Mouse (Mus musculus) embryo, embryonic 11 days (tissue): ENCODE measurements around the gene Ptpn13.

Source experiments
- DNase-seq: peaks from one replicate; pipeline ENCODE4 v3.0.0-alpha.2; 2015

The Ptpn13 gene

DNA sequence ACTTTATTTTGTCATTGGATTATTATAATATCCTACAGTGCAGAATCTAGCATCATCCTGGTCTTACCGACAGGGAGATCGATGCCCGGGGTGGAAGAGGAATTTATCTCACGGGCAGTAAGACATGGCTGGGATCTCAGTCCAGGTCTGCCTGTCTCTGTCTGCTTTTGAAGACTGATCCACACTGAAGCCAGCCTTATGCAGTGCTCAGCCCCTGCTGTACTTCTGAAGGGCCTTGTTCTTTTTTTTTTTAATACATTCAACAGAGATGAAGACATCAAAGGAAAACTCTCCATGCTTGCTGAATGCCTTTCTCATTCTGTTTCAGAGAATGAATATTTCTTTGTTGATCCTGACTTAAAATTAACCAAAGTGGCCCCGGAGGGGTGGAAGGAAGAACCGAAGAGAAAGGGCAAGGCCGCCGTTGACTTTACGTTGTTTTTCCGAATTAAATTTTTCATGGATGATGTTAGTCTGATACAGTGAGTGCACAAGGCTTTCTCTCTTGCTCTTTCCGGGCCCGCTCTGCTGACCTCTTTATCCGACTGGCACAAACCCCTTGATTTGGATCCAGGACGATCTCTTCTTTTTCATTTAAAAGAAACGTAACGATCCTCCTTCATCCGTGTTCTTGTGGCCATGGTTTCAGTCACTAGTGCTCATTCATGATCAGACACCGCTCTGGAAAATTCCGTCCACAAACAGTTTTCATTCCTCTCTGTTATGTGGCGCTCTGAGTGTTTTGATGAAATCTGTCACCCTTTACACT, 101.9 kb downstream of the Ptpn13 start:
- no peak for DNase-seq

DNA sequence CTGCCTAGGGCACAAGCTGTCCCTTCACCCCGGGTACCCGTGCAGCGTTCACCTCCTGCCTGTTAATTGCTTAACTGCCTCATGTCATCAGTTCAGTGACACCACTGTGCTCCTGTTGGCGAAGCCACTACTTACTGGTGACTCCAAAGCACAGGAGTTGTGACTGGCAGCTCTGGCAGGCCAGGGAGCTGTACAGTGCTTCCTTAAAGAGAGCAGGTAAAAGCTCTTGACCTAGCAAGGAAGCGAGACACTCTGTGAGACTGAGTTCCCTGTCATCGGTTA, 102.4 kb downstream of the Ptpn13 start:
- no peak for DNase-seq

DNA sequence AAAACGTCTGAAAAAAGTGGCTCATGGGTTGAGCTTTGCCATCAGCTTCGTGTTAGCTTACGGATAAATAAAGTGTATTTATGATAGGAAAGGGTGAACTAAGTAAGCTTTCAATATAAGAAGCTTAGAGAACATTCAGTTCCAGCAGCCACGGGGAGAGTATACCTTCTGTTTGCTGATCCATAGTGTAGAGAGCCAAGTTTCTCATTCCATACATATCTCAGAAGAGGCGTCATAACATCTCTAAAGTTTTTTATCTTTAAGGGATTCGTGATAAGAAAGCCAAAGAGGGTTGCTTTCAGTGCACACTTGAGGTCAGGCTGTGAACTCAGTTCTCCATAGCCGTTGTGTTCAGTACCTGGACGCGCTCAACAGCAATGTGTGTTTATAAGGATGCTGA, 105.2 kb downstream of the Ptpn13 start:
- DNase-seq: no peak

DNA sequence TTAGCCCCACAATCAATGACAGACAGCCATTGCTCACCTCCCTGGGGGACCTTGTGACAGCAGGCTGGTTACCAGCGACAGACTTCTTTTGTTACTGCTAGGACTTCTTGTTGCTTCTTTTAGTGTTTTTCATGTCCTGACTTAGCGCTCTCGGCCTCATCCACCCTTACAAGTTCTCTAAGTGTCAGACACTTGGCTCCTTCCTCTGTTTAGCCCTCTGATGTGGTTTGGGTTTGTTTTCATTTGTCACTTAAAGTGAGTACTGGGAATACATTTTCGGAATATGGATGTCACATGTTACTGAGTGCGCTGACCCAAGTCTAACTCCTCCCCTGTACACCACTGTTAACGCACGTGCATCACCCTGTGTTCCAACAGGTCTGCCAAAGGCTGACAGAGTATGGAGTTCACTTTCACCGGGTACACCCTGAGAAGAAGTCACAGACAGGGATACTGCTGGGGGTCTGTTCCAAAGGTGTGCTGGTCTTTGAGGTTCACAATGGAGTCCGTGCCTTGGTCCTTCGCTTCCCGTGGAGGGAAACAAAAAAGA, 107.9 kb downstream of the Ptpn13 start:
- no peak for DNase-seq

DNA sequence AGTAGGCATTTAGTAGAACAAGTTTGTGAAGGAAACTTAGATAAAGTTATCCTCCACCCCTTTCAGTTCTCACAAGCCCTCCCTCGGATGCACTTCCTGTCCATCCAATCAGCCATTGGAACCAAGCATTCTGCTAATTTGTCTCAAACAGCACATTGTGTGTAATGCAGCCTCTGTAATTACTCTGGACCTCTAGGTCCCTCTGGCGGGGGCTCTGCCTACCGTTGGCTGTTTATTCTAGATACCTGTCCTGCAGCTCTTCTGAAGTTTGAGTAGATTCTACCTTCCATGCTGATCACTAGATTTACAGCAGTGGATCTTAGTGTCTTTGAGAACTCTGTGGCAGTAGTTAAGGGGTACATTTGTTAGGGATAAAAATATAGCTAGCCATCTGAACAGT, 109.5 kb downstream of the Ptpn13 start:
- no peak for DNase-seq

DNA sequence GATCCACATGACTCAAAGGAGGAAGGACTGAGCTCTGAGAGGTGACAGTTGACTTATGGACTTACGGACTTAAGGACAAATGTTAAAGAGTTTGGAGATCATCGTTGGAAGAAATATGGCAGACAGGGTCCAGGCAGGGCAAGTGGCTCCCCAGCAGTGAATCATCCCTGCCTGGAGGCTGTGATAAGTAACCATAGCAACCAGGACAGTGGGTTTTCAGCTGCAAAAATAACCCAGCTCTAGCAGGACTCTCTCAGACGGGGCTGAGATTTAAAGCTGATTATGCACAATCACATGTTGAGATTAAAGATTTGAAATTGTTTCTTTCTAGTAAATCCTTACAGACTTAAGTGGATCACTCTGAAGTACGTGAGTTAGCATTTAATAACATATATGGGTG, 112.4 kb downstream of the Ptpn13 start:
- DNase-seq: peak; percentile 19

DNA sequence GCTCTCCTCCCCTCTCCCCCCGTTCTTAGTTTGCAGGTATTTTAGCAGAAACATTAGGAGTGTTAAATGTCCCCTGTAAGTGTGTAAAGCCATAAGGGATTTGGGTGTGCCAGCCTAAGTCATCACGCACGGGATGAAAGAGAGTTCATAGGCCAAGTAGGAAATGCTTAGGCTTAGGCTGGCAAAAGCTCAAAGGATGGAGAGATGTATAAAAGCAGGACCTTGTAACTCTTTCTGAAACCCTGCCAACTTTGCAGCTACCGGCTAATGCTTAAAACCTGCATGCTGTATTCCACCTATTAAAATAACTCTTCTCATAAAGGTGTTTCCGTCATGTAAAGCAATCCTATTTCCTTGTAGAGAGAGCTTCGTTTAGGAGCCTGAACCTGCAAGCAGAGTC, 115.6 kb downstream of the Ptpn13 start:
- no peak for DNase-seq

DNA sequence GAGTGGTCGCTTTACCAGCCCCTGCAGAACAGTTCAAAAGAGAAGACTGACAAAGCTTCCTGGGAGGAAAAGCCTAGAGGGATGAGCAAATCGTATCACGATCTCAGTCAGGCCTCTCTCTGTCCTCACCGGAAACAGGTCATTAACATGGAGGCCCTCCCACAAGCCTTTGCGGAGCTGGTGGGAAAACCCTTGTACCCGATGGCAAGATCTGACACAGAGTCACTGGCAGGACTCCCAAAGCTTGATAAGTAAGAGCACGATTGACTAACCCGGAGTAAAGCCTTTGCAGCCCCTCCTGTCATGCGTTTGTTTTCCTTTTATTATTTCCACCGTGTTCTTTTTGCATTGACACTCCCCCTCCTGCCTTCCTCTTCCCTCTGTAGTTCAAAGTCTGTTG, 116.1 kb downstream of the Ptpn13 start:
- DNase-seq: no peak

DNA sequence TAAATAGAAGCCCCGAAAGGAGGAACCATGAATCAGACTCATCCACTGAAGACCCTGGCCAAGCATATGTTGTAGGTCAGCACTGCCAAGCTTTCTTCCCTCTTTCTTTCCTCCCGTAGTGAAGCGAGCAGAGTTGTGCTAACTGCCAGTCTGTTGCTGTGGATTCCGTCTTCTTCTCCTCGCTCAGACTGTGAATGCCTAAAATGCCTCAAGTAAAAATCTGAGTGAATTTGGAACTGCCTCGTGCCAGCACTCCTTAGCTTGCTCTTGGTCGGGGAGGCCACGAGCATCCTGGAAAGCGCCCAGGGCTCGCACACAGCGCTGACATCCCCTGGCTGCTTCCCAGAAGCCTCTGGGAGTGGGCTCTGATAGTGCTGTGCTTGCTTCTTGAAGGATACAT, 116.5 kb downstream of the Ptpn13 start:
- no peak for DNase-seq

DNA sequence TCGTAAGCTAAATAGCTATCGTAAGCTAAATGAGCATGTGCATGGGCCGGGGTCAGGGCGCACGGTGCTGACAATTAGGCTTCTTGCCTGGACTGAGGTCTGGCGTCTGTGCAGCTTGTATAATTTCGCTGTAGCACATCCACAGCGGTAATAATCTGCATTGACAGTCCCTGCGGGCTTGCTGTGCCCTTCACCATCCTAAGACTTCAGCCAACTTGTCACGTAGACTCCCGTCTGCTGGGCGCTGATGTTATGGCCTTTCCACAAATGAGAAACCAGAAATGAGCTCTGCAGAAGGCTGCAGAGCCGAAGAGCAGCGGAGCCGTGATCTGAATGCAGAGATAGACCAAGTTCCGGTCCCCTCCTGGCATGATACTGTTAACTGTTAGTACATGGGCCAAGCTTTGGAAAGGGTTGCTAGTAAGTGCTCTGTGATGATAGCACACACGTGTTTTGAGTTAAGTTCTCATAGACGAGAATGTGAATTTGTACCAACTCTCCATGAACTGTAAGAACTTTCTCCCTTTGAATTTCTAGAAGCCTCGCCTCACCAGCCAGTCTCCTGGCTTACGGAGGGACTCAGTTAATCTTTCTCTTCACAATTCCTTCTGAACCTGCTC, 120.5 kb downstream of the Ptpn13 start:
- DNase-seq: no peak

DNA sequence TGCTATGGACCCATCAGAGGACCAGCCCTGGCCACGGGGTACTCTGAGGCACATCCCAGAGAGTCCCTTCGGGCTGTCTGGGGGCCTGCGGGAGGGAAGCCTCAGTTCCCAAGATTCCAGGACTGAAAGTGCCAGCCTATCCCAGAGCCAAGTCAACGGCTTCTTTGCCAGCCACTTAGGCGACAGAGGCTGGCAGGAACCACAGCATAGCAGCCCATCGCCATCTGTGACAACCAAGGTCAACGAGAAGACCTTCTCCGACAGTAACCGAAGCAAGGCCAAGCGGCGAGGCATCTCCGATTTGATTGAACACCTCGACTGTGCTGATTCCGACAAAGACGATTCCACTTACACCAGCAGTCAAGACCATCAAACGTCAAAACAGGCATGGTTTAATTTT, 129.8 kb downstream of the Ptpn13 start:
- DNase-seq: no peak

DNA sequence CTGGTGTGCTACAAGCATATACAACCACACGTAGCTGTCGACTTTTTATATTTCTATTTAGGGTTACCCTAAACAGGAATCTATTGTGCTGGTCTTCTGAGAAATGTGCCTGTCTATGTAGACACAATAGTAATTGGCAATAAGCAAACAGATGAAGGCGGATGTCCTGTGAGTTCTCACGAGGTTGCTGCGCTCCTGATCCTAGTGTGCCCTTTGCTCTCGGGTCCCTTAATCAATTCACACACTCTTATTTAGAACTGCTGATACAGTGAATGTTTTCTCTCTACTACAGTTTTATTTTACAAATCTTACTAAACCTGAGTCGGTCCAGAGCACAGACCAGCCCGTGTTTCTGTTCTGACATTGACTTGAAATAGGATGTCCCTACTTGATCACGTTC, 135.6 kb downstream of the Ptpn13 start:
- no peak for DNase-seq

DNA sequence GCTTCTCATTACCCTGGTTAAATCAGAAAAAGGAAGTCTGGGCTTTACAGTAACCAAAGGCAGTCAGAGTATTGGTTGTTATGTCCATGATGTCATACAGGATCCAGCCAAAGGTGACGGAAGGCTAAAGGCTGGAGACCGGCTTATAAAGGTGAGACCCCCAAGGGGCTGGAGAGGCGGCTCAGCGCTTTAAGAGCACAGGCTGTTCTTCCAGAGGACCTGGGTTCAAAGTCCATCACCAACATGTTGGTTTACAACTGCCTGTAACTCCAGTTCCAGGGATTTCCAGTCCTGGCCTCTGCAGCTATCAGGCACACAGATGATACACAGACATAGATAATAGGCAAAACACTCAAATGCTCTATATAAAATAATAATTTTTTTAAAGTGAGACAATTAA, 143.0 kb downstream of the Ptpn13 start:
- DNase-seq: no peak

DNA sequence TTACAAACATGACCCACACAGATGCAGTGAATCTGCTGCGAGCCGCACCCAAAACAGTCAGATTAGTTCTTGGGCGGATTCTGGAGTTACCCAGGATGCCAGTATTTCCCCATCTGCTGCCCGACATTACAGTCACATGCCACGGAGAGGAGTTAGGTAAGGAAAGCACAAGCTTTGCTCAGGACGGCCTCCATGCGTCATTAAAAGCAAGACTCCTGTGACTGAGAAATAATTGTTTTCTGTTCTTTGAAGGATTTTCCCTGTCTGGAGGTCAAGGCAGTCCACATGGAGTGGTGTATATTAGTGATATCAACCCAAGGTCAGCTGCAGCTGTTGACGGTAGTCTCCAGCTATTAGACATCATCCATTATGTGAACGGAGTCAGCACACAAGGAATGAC, 144.5 kb downstream of the Ptpn13 start:
- DNase-seq: no peak

DNA sequence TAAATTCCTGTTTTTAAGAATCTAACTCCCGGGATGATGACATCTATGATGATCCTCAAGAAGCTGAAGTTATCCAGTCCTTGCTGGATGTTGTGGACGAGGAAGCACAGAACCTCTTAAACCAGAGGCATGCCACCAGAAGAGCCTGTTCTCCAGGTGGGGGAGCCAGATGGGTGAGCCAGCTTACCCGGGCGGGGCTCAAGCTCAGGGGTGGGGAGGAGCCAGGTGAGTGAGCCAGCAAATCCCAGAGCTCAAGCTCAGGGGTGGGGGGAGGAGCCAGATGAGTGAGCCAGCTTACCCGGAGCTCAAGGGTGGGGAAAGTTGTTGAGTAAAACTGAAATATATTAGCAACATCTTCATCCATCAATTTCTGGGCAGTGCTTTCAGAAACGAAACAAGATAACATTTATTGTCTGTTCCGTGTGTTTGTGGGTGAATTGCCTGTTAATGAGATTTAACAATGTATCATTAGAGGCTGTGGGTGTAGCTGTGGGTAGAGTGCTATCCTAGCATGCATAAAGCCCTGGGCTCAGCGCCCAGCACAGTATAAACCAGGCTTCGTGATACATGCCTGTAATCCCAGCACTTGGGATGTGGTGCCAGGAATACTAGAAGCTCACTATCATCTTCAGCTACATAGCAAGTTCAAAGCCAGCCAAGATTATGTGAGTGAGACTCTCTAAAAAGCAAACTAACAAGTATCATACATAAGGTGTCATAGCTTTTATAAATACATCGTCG, 154.9 kb downstream of the Ptpn13 start:
- no peak for DNase-seq

DNA sequence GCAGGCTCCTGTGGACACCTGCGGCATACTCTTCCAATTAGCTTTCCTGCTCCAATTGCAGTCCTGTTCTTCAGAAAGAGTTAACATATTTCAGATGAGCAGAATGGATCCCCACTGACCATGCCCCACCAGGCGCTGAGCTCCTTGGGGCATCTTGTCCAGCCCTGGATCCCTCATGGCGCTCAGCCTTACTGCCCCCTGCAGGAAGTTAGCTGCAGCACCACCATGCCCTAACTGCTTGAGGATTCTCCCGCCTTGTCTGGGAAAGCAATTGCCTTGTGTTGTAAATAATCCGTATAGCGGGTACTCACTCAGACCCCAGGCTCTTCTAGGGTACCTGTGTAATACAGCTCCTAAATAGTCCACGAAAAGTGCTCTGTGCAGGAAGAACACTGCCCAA, 162.2 kb downstream of the Ptpn13 start:
- DNase-seq: peak; percentile 39

DNA sequence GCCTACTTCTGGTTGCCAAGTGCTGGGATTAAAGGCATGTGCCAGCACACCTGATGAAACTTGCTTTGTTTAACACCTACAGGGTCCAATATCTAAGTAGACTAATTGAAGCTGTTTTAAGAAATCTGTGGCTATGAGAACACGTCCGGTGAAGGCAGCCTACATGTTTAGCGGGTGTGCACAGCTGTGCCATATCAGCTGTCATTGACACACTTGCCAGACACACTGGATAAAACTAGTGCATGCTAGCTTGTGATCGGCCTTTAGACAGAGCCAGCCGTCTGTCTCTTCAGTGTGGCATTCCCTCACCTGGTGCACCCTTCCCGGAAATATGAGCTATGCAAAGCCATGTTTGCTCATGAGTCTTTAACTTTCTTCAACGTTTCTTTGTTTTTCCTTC, 166.9 kb downstream of the Ptpn13 start:
- no peak for DNase-seq

DNA sequence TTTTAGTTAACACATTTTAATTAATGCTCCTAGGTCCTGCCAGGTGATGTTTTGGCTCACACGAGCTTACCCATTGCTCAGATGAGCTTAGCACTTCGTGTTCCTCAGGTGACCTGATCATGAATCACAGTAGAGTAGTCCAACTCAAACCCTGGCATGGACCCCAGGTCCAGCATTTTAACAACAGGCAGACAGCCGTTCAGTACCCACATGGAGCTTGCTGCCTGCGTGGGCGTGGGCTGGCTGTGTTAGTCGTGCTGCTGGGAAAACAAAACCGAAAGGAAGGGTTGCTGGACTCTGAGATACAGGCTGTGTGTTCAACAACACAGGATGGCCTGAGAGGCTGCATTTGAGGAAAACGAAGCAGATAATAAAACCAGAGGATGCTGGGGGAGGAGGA, 167.7 kb downstream of the Ptpn13 start:
- no peak for DNase-seq

DNA sequence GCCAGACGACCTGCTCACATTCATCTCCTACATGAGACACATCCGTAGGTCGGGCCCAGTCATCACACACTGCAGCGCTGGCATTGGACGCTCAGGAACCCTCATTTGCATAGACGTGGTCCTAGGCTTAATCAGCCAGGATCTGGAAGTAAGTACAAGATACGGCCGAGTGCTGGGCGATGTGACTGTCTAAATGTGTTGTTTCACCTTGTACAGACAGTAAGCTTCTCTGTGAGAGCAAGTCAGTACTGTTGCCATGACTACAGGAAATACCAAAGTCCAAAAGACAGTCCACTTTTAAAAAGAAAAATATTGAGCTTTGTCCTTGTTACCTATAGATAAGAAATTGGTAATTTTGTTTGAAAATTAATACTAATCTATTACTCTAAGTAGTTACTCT, 168.6 kb downstream of the Ptpn13 start:
- DNase-seq: no peak

DNA sequence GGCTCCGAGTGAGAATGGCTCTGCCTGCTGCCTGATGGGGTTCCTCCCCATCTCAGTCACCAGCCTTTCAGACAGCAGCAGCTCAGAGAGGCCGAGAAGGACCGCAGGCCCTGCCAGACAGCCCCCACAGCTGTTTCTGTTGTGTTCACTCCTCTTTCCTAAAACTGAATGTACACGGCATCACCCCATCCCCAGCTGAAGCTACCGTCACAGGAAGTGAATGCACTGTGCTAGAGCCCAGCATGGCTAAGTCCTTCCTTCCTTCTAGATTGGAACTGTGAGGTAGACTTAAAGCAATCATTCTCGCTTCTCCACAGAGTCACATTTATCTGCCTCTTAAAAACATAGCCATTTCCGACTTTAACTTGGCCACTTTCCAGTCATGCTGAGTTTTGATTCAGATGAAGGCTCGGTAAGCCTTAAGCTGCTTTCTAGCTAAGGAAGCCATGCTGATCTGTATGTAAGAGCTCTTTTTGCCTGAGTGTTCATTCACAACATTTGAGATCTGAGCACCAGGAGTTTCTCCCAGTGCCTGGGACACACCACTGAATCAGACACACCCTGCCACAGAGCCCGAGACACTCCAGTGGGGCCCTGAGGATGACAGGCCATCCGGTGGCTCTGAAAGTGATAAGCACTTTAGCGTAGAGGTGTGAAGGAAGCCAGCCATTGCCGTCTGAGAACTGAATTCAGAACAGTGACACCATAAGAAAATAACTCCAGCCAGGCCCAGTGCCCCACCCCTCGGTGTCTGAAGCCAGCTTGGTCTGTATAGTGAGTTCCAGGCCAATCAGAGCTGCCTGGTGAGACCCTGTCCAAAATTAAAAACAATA, 170.6 kb downstream of the Ptpn13 start:
- DNase-seq: no peak

DNA sequence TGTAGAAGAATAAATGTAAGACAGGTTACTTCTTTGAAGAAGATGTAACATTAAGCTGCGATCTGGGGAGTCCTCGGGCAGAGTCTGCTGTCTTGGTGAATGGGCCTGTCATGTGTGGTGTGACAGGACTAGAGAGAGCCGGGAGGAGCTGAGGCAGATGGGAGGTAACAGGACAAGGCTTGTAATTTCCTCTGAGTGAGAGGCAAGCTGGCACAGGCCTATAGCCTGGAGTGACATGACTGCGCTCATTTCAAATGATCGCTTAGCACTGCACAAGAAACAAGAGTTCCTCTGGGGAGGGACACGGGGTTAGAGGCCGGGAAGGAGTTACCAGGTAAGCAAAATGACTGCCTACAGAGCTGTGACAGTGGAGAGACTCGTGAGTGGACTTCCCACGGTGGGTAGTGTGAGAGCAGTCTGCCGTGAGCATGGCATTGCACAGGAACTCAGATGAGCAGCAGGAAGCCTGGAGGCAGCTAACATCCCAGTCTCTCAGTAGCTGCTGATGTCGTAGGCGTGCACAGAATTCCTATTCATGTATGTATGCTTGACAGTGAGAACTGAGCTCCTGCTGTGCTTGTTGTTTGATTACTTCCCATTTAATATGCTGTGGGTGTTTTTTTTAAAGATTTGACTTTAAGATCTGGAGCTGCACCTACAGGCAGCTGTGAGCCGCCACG, 171.6 kb downstream of the Ptpn13 start:
- DNase-seq: peak; percentile 15

DNA sequence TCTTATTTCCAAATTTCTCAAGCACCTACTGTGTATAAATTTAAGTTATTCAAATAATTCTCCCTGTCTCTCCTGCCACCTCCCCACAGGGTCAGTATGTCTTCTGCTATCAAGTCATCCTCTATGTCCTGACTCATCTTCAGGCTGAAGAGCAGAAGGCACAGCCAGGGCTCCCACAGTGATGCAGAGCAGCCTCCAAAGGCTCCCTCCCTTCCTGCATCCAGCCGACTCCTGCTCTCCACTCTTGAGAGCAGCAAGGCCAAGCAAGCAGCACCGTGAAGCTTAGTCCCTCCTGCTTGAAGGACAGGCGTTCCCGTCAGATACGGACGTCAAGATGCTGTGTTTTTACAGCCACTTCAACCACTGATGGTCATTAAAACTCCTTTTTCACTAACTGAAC, 172.6 kb downstream of the Ptpn13 start:
- no peak for DNase-seq

DNA sequence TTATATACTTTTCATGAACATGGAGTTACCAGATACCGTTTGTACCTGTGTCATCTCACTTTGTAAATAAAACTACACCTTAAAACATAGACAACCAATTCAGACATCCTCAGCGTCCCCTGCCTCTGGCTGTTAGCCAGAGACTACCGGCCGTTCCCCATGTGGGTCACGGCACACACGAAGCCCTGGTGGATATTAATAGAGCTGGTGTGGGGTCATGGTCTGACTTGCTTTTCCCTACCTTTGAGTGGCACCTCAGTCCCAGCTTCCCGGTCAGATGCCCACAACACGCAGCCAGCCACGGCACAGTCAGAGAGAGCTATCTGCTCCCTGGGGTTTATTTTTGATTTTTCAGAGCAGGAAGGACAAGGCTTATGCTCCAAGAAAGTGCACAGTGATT, 173.3 kb downstream of the Ptpn13 start:
- no peak for DNase-seq
